Mouse (Mus musculus): ENCODE results near the gene Myo16.

Myo16 gene

DNA sequence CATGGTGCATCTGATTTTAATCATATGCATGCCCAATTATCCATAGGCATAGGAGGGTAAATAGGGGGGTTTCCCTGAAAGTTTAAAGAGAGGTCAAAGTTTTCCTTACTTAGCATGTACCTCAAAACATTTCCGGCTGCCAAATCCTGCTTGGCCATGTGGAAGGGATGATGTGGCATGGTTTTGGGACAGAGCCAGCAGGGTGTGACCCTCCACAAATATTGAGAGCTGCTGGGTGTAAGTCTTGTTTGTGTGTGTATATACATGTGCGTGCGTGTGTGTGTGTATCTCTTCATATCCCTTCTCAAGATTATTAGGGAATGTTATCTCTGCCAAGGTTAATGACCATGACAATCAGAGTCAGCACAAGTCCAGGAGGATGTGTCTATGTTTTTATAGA is 150.3 kb downstream of the Myo16 start:
- no peak for DNase-seq (ENCODE audit: low spot score in 2 of 2)

DNA sequence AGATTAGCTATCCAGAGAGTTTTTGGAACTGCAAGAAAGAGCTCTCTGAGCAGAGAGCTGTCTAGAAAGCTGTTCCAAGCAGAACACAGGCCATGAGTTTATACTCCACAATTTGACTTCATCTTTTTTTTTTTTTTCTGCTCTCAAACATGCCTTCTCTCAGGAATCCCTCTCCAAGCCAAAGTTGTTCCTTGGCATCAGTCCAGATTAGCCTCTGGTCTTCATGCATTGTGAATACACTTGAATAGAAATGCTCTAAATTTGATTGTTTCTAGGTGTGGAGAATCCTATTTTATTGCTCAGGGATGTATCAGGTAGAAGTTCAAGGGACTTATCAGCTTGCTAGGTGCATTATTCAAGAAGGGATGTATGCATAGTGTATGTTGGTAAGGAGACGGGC is 151.0 kb downstream of the Myo16 start:
- DNase-seq (ENCODE audit: low spot score in 2 of 2), result no peak

- no peak for DNase-seq (ENCODE audit: low spot score in 2 of 2)
Observed at GRCm38 (mm10) chr8:10307345-10307744, 153.6 kb downstream of the Myo16 start.

GRCm38 (mm10) chr8:10307770-10308476 is 154.2 kb downstream of the Myo16 start:
- DNase-seq (ENCODE audit: low spot score in 2 of 2), result no peak

DNA sequence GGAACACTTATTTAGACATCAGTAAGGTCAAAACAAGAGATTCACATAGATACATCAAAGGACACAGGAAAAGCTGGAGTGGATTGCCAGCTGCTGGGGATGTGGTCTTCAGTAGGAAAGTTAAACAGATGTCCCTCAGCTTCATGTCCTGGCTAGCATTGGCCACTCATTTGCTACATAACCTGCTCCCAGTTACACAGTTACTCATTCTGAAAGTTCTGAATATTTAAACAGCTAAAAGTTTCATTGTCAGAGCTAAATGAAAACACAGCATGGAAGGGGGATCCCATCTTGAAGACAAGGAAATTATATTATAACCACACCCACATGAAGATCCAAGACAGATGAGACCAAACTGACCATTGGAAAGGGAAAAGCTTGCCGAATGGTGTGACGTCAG is 156.8 kb downstream of the Myo16 start:
- DNase-seq (ENCODE audit: low spot score in 2 of 2), result no peak

DNA sequence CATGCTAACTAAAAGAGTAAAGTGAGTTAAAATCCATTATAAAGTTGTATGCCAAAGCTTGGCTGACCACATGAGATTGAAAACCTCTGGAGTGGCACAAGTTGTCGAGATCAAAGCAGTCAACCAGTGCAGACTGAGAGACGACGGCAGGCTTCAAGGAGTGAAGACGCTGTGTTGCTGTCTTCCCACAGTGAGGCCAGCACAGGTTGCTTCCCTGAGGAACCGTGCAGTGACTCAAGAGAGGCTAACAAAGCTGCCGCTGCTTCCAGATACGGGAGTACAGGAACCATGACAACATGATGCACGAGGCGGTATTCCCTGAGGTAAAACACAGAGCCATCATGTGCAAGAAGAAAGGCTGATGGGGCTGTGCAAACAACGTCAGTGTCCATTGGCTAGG is 158.6 kb downstream of the Myo16 start:
- DNase-seq (ENCODE audit: low spot score in 2 of 2), result no peak

- no peak for DNase-seq (ENCODE audit: low spot score in 2 of 2)
Observed at GRCm38 (mm10) chr8:10316201-10316600, 162.5 kb downstream of the Myo16 start.

GRCm38 (mm10) chr8:10318103-10318502 is 164.4 kb downstream of the Myo16 start:
- DNase-seq (ENCODE audit: low spot score in 2 of 2), result no peak

- no peak for DNase-seq (ENCODE audit: low spot score in 2 of 2)
Observed at GRCm38 (mm10) chr8:10350451-10350850, 196.7 kb downstream of the Myo16 start.

- no peak for DNase-seq (ENCODE audit: low spot score in 2 of 2)
Observed at GRCm38 (mm10) chr8:10358711-10359110, 205.0 kb downstream of the Myo16 start.

- no peak for DNase-seq (ENCODE audit: low spot score in 2 of 2)
Observed at GRCm38 (mm10) chr8:10362949-10363348, 209.2 kb downstream of the Myo16 start.

DNA sequence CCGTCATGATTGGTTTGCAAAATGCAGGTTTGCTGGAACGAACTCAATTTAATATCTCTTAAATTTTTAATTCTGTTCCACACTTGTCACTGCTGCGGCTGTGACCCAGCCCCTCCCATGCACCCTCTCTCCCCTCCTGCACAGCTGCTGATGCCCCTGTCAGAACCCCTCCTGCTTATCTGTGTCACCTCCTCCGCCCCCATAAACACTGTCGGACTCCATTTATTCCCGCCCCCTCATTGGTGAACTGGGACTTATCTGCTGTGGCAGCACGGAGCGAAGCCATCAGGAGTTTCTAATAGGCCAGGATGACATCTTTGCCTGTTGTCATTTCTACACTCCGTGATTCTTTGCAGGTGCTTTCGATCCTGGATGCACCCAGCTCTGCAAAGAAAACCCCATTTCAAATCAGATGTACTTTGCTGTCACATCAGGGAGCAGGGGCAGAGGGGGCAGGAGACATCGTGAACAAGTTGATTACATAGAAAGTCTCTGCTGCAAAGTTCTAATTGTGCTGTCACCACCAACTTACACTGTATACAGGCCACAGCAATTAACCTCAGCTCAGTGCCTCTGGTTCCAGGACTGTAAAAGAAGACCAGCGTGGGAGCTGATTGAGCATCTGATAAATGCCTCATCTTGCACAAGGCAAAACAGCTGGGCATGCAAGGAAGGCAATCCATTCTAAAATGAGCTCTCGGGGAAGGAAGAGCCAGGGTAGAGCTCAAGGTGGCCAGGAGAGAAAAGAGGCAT is 210.1 kb downstream of the Myo16 start:
- DNase-seq (ENCODE audit: low spot score in 2 of 2), result no peak

DNA sequence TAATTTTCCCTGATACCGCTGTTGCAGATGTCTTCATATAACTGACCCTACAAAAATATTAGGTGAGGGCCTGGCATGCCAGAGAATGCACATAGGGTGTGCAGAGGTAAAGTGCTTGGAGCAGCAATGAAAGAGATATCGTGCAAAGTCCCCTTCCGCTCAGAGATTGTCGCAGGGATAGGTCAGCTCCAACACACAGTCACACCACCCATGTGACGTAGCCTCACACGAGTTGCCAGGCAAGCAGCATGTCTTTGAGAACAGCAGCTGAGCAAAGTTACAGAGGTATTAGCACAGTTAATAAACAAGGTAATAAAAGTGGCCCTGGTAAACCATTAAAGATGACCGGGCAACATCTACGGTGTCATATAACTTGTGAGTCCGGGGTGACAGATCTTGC is 212.4 kb downstream of the Myo16 start:
- no peak for DNase-seq (ENCODE audit: low spot score in 2 of 2)

- DNase-seq (ENCODE audit: low spot score in 2 of 2), result no peak
Observed at GRCm38 (mm10) chr8:10372571-10372970, 218.9 kb downstream of the Myo16 start.

DNA sequence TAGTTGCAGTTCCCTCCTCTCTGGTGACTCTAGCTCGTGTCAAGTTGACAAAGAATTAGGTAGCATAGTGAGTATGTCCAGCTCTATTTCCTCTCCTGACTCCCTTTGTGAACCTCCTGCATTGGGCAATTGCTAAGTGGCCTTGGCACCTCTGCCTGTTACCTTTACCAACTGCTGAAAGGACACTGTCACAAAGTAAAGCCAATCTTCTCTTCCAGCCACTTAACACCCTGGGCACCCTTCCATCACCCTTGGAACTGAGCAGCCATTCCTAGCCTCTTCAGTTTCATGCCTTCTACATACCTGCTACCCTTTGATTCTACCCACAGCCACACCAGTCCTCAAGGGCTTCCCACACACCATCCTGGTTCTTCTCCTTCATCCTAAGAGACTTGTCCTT is 233.4 kb downstream of the Myo16 start:
- DNase-seq (ENCODE audit: low spot score in 2 of 2), result no peak

GRCm38 (mm10) chr8:10391096-10391683 is 237.5 kb downstream of the Myo16 start:
- no peak for DNase-seq (ENCODE audit: low spot score in 2 of 2)

- no peak for DNase-seq (ENCODE audit: low spot score in 2 of 2)
Observed at GRCm38 (mm10) chr8:10391913-10392312, 238.2 kb downstream of the Myo16 start.

DNA sequence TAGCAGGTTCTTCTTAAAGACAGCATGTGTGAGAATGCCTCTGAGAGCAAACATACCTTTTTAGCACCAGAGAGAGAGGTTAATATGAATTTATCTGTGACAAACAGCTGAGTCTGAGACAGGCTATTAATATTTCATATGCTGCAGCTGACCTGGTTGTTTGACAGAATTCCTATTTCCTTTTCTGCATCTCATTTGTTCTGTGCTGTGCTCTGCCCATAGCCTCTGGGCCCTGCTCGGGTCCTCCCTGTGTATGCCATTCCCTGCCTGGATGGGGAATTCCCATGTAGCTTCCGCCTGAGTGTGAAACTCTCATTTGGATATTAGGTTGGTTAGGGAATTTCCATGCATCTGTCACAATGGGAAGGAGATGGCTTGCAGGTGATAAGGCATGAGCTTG is 240.8 kb downstream of the Myo16 start:
- no peak for DNase-seq (ENCODE audit: low spot score in 2 of 2)

DNA sequence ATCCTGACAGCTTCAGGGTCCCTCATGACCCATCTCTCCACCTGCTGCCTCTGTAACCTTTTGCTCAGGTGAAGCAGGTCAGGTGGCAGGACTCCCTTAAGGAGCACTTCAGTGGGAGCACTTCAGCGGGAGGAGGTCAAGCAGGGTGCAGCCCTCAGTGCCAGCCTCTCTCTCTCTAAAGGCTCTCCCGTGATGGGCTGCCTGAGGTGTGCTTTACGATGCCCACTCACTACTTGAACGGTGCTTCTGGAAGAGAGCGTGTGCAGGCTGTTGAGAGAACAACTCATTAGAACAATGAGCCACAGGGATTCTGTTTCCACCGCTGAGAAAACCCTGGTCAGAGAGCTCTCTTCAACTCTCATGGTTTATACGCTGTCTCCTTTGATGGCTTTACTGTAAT is 241.4 kb downstream of the Myo16 start:
- no peak for DNase-seq (ENCODE audit: low spot score in 2 of 2)

- DNase-seq (ENCODE audit: low spot score in 2 of 2), result no peak
Observed at GRCm38 (mm10) chr8:10402606-10403005, 248.9 kb downstream of the Myo16 start.

DNA sequence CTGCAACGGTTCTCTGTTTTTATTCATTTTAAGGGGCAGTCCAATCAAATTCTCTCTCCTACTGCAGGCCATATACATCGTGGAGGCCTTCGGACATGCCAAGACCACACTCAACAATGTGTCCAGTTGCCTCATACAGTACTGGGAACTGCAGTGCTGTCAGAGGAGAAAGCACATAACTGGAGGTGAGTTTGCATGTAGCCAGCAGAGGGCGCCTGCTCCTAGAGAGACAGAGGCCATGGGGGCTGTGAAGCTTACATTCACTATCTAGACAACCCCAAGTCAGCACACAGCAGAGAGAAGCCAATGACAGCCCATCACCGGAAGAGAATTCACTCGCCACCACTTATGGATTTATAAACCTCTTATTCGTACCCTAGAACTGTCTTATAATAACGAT is 251.8 kb downstream of the Myo16 start:
- peak in 1 of 2 experiments; percentile 50 for DNase-seq (ENCODE audit: low spot score in 2 of 2)

- no peak for DNase-seq (ENCODE audit: low spot score in 2 of 2)
Observed at GRCm38 (mm10) chr8:10409043-10409442, 255.3 kb downstream of the Myo16 start.

- no peak for DNase-seq (ENCODE audit: low spot score in 2 of 2)
Observed at GRCm38 (mm10) chr8:10411511-10411910, 257.8 kb downstream of the Myo16 start.
